Mouse (Mus musculus) adrenal gland (tissue): ENCODE data around the gene Foxe1.

Experiments
- intact Hi-C: fragments of 180-260 bp; cut with DNase I; formaldehyde crosslinking; loops from one replicate; pipeline ENCODE4 v1.15.1; 2025

The Foxe1 gene

DNA sequence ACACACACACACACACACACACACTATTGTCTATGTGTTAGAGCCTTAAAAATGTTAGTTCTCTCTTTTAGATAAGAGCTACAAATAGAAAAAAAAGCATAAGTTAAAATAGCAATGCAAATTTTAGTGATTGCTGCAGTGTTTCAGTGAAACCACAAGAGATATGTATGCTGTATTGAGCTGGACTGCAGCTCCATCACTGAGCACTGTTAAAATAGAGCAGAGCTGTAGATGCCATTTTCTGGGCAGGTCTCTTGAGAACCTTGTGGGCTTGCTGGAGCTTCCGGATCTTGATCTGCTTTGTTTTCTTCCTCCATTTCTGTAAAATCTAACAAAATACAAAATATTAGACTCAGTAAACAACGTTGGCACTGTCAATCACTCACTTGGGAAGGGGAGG lies 51.0 kb downstream of the Foxe1 start:
- intact Hi-C loops: loop anchor here (5.0 kb wide), 1 partner anchor 68 kb away; no protein-coding TSS in a partner anchor

- intact Hi-C loops: no loop called here
These were observed 52.3 kb downstream of the Foxe1 start for GRCm38 (mm10) chr4:46395736-46396135.
